Mouse (Mus musculus) liver, adult 2 months (tissue): ENCODE measurements around the gene Serpina1d.
A peak's percentile ranks its signal among the peaks of the same experiment; 100 is the strongest.
"Not testable (repeated sequence)": the region's sequence is repeated elsewhere in the genome, so short reads cannot be mapped to it uniquely, and the experiment has no call there.

Source experiments
- CTCF ChIP-seq: fragments of 200-500 bp; IDR thresholded peaks from 2 replicates; pipeline ENCODE4 v1.5.1; 2011; ENCODE audit warnings: low read depth, low read length, control low read depth
- POLR2A ChIP-seq: fragments of 200-500 bp; IDR thresholded peaks from 2 replicates; pipeline ENCODE4 v1.6.1; 2011; ENCODE audit warnings: low read length, control low read depth; ENCODE audit not compliant: insufficient read depth; ENCODE audit errors: extremely low read depth

GRCm38 (mm10) chr12:103773246-103773851 is at the start of gene Serpina1d:
- not testable (repeated sequence) for TF ChIP-seq CTCF
- peak; percentile 57; the same call in 1 of the 2 replicates for TF ChIP-seq POLR2A
